Mouse (Mus musculus): ENCODE measurements around the gene Adam8. TPM values are rescaled to one million over a fixed set of nuclear protein-coding genes. Genes with fewer than 3 reads are reported as not detected.

Adam8 gene
- total RNA-seq, 2 experiments from 2014 or later: 1.7 to 1.9 TPM

DNA sequence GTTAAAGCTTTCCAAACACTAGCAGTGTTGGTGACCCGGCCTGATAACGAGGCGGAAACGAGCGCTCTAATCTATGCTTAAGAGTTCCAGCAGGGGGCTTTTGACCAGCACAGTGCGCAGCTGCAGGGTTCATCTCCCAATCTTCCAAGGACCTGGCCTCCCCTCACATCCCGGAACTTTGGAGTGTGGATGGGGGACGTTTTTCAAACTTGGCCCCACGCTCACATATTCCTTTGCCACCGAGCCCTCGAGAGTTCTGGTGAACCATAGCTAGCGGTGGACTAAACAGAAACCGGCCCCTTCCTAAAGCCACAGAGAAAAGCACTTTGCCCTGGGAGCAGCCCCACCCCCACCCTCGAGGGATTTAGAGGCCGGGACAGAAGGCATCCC is 42.5 kb downstream of the Adam8 start:
- peak; percentile 76 for ATAC-seq (replicated peaks; ENCODE audit: poor library complexity)

GRCm38 (mm10) chr7:139946032-139946431 is 46.3 kb downstream of the Adam8 start:
- no peak for ATAC-seq (replicated peaks; ENCODE audit: poor library complexity)

DNA sequence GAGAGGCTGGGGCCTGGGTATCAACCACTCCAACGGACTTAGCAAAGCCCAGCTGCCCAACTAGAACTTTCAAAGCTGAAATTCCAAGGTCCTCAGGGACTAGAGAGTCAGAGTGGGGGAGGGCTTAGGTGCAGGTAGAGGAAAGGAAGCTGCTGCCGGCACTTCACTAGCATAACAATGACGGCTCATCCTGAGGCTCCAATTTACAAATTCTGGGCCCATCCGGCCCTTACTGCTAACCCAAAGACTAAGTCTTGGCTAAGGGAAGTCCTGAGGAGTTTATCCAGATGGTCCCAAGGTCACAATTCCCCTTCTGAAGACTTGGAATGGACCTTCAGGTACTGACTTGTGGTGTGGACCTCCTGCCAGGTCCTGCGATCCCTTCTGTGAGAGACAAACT is 46.8 kb downstream of the Adam8 start:
- ATAC-seq (replicated peaks; ENCODE audit: poor library complexity): no peak

GRCm38 (mm10) chr7:139944291-139945240 is 47.8 kb downstream of the Adam8 start:
- no peak for ATAC-seq (replicated peaks; ENCODE audit: poor library complexity)

GRCm38 (mm10) chr7:139943674-139944281 is 48.6 kb downstream of the Adam8 start, which contains the start of gene Utf1:
TSS of gene Utf1 (plus strand) at chr7:139943789.
- peak; percentile 62 for ATAC-seq (replicated peaks; ENCODE audit: poor library complexity)

DNA sequence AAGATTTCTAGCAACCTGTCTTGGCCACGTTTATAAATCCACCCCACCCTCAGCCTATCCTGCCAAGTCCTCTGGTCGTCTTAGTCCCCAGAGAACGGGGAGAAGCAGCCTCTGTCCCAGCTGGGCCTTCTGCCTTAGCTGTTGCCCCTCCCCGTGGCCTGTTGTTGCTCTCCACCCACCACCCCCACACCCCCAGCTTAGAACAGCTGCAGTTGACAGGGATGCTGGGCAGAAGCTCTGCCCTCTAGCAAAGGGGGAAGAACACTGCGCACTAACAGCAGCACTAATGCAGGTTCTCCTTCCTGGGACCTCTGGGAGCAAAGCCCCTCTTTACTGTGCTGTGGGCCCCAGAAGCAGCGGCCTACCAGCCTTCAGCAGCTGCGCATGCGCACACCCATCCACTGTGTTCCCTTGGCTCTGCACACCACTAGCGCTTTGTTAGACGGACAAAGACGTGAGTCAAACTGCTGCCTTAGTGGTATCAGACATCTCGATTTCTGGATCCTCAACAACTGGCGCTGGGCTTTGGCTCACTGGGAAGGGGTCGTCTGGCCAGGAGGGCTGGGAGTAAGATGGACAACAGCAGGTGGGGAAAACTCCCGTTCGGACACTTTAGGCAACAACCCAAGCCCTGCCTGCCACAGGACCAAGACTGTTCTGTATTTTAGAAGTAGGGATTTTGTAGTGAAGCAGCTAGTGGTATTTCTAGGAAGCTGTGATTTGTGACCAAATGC is 51.7 kb downstream of the Adam8 start:
- no peak for ATAC-seq (replicated peaks; ENCODE audit: poor library complexity)

- no peak for ATAC-seq (replicated peaks; ENCODE audit: poor library complexity)
Observed at GRCm38 (mm10) chr7:139937810-139938209, 54.6 kb downstream of the Adam8 start.

DNA sequence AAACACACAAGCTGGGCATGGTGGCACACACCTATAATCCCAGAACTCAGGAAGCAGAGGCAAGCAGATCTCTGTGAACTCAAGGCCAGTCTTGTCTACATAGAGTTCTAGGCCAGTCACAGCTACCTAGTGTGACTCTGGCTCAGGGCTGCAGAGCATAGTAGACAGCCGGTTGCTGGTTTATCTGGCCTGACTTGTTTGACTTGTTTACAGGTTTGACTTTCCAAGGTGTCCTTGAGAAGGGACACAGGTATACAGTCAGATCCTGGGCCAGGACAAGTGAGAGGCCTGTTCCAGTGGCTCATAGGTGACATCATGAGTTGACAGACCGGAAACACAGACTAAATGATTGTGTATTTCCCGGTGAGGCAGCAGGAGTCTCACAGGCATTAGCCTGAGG is 55.2 kb downstream of the Adam8 start:
- ATAC-seq (replicated peaks; ENCODE audit: poor library complexity): no peak

- ATAC-seq (replicated peaks; ENCODE audit: poor library complexity): no peak
Observed at GRCm38 (mm10) chr7:139936705-139937104, 55.7 kb downstream of the Adam8 start.

DNA sequence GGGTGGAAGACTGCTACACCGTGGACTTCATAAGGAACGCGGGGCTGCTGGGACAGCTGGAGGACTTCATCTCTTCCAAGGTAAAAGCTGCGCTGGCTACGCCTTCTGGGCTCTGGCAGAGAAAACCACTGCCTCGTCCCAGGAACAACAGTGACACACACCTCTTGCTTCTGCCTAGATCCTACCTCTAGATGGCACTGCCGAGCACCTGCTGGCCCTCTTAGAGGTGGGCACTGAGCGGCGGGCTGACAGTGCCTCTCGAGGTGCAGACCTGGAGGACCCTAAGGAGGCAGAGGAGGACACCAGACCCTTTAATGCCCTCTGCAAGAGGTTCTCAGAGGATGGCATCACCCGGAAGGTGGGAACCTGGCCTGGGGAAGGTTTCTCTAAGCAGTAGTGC is 61.6 kb downstream of the Adam8 start:
- ATAC-seq (replicated peaks; ENCODE audit: poor library complexity): peak; percentile 91

Other genes starting within 250 kb of the Adam8 start
- not detected in 2 replicates for gene Adgra1, start 158.4 kb downstream of the Adam8 start, total RNA-seq (2015)
- not detected in 2 replicates for gene Adgra1, start 158.4 kb downstream of the Adam8 start, total RNA-seq (2017)
- not detected in 2 replicates for gene Kndc1, start 97.9 kb downstream of the Adam8 start, total RNA-seq (2015)
- gene Kndc1, start 97.9 kb downstream of the Adam8 start, total RNA-seq (2017): not detected in 2 replicates
- gene Utf1, start 48.8 kb downstream of the Adam8 start, total RNA-seq (2015): not detected in 2 replicates
- gene Utf1, start 48.8 kb downstream of the Adam8 start, total RNA-seq (2017): not detected in 2 replicates
- gene 6430531B16Rik, start 13.8 kb downstream of the Adam8 start, total RNA-seq (2015): 0.10 and 0.27 TPM in 2 replicates
- gene 6430531B16Rik, start 13.8 kb downstream of the Adam8 start, total RNA-seq (2017): 0.57 TPM in 1 of 2 replicates, not detected in the other
- 32.2 and 34.8 TPM in 2 replicates for gene Zfp511, start 43.8 kb upstream of the Adam8 start, total RNA-seq (2015)
- 21.0 and 21.1 TPM in 2 replicates for gene Zfp511, start 43.8 kb upstream of the Adam8 start, total RNA-seq (2017)
- 24.0 and 25.8 TPM in 2 replicates for gene Tubgcp2, start 44.1 kb upstream of the Adam8 start, total RNA-seq (2015)
- gene Tubgcp2, start 44.1 kb upstream of the Adam8 start, total RNA-seq (2017): 35.2 and 36.5 TPM in 2 replicates
- not detected in 2 replicates for gene Msx3, start 56.5 kb upstream of the Adam8 start, total RNA-seq (2015)
- not detected in 2 replicates for gene Msx3, start 56.5 kb upstream of the Adam8 start, total RNA-seq (2017)
- not detected in 2 replicates for gene Caly, start 90.0 kb upstream of the Adam8 start, total RNA-seq (2015)
- gene Caly, start 90.0 kb upstream of the Adam8 start, total RNA-seq (2017): not detected in 2 replicates
- not detected in 2 replicates for gene Prap1, start 100.8 kb upstream of the Adam8 start, total RNA-seq (2015)
- gene Prap1, start 100.8 kb upstream of the Adam8 start, total RNA-seq (2017): not detected in 2 replicates
- 6.9 and 7.9 TPM in 2 replicates for gene Fuom, start 109.9 kb upstream of the Adam8 start, total RNA-seq (2015)
- 10.8 and 11.5 TPM in 2 replicates for gene Fuom, start 109.9 kb upstream of the Adam8 start, total RNA-seq (2017)
- gene Paox, start 123.2 kb upstream of the Adam8 start, total RNA-seq (2015): 26.1 and 31.7 TPM in 2 replicates
- 15.7 and 23.4 TPM in 2 replicates for gene Paox, start 123.2 kb upstream of the Adam8 start, total RNA-seq (2017)
- 108 and 109 TPM in 2 replicates for gene Echs1, start 123.9 kb upstream of the Adam8 start, total RNA-seq (2015)
- gene Echs1, start 123.9 kb upstream of the Adam8 start, total RNA-seq (2017): 95.5 and 147 TPM in 2 replicates
- gene Mtg1, start 145.0 kb upstream of the Adam8 start, total RNA-seq (2015): 23.8 and 29.2 TPM in 2 replicates
- gene Mtg1, start 145.0 kb upstream of the Adam8 start, total RNA-seq (2017): 10.4 and 11.4 TPM in 2 replicates
- gene Sprn, start 162.3 kb upstream of the Adam8 start, total RNA-seq (2015): not detected in 2 replicates
- gene Sprn, start 162.3 kb upstream of the Adam8 start, total RNA-seq (2017): not detected in 2 replicates
- not detected in 2 replicates for gene Olfr522, start 172.2 kb upstream of the Adam8 start, total RNA-seq (2015)
- gene Olfr522, start 172.2 kb upstream of the Adam8 start, total RNA-seq (2017): not detected in 2 replicates
- gene Olfr523, start 180.7 kb upstream of the Adam8 start, total RNA-seq (2015): not detected in 2 replicates
- gene Olfr523, start 180.7 kb upstream of the Adam8 start, total RNA-seq (2017): not detected in 2 replicates
- not detected in 2 replicates for gene Olfr524, start 213.4 kb upstream of the Adam8 start, total RNA-seq (2015)
- gene Olfr524, start 213.4 kb upstream of the Adam8 start, total RNA-seq (2017): not detected in 2 replicates
- gene Cd163l1, start 225.7 kb upstream of the Adam8 start, total RNA-seq (2015): not detected in 2 replicates
- gene Cd163l1, start 225.7 kb upstream of the Adam8 start, total RNA-seq (2017): 0.21 TPM in 1 of 2 replicates, not detected in the other